Mouse (Mus musculus) kidney, embryonic 14.5 days (tissue): ENCODE data around the gene Tsc2. TPM values are rescaled to one million over a fixed set of nuclear protein-coding genes. Genes with fewer than 3 reads are reported as not detected.
A peak's percentile ranks its signal among the peaks of the same experiment; 100 is the strongest.

Experiments
- ATAC-seq: fragments of 200-750 bp; cut with Nextera tagmentation; 2 replicates; pipeline ENCODE4 v1.8.0; 2017; ENCODE audit warnings: moderate number of reproducible peaks, mild to moderate bottlenecking, moderate TSS enrichment, moderate library complexity; ENCODE audit not compliant: low FRiP score, low TSS enrichment
- H3K27ac ChIP-seq: fragments of 300-500 bp; sonication (generic); 2 replicates; pipeline ENCODE4 v1.5.1; 2014; ENCODE audit warnings: low read depth, mild to moderate bottlenecking, low read length, moderate library complexity, mixed read lengths
- H3K27me3 ChIP-seq: fragments of 300-500 bp; sonication (generic); 2 replicates; pipeline ENCODE4 v1.6.1; 2014; ENCODE audit warnings: mild to moderate bottlenecking, low read length; ENCODE audit not compliant: control insufficient read depth, insufficient read depth
- H3K36me3 ChIP-seq: fragments of 300-500 bp; sonication (generic); 2 replicates; pipeline ENCODE4 v1.6.1; 2014; ENCODE audit warnings: low read length, mixed read lengths; ENCODE audit not compliant: control insufficient read depth, insufficient read depth
- H3K4me1 ChIP-seq: fragments of 300-500 bp; sonication (generic); 2 replicates; pipeline ENCODE4 v1.6.1; 2014; ENCODE audit warnings: low read length, mixed read lengths; ENCODE audit not compliant: control insufficient read depth, insufficient read depth
- H3K4me2 ChIP-seq: fragments of 300-500 bp; sonication (generic); replicated peaks from 2 replicates; pipeline ENCODE4 v1.6.1; 2014; ENCODE audit warnings: low read depth, mild to moderate bottlenecking, low read length
- H3K4me3 ChIP-seq: fragments of 300-500 bp; sonication (generic); 2 replicates; pipeline ENCODE4 v1.5.1; 2014; ENCODE audit warnings: mild to moderate bottlenecking, low read length
- H3K9ac ChIP-seq: fragments of 300-500 bp; sonication (generic); 2 replicates; pipeline ENCODE4 v1.6.1; 2014; ENCODE audit warnings: low read depth, mild to moderate bottlenecking, low read length, moderate library complexity
- H3K9me3 ChIP-seq: fragments of 300-500 bp; sonication (generic); 2 replicates; pipeline ENCODE4 v1.6.1; 2016; ENCODE audit warnings: low read length; ENCODE audit not compliant: control insufficient read depth
- WGBS: fragments of 180-500 bp; shearing (Covaris S2); extraction: QIAGEN DNeasy Blood & Tissue Kit; methylation state at CpG from one replicate; pipeline ENCODE4 v1.1.7; 2014; 5-methylcytosine and 5-hydroxymethylcytosine counted together
- polyA plus RNA-seq: library from polyadenylated mRNA; unstranded; fragments of >200 nt; fragmentation: Nextera tagmentation; extraction: Ambion mirVana; gene quantifications from 2 replicates; pipeline ENCODE4 v1.2.1, GENCODE M21; 2014

Tsc2 gene
- polyA plus RNA-seq, 1 experiment from 2014 or later: 55.4 TPM

DNA sequence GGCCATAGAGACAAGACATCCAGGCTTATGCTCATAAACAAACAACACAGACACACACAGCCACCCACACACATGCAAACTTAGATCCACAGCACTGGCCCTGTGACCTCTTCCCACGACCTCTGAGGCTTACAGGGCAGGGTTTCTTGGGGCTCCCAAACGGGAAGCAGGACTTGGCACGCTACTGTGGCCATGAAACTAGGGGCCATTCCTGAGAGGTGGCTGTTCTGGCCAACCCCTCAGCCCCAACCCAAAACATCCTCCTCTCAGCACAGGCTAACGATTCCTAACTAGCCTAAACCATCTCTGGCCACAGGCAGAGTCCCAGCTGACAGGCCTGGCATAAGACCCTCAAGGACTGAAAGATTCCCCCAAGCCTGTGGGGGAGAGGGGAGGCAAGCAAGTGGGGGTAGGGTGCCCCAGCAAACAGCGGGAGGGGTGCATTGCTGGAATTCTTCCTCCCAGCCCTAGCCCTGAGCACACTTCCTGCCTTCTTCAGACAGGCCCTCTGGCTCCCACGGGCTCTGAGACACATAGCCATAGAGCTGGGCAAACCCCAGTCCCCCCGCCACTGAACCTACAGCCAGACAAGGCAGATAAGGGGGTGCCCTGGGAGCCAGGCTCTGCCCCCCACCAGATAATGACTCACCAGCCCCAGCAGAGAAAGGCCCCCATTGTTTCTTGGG lies 11.7 kb upstream of the Tsc2 start:
- H3K27ac ChIP-seq: peak overlapping the region; percentile 76
- H3K4me1 ChIP-seq: peaks cover 47% of the 10 kb centered on the region
- peak overlapping the region; percentile 22 for H3K4me2 ChIP-seq
- 36% methylated on average over 7 of the region's 7 CpGs for WGBS
- H3K36me3 ChIP-seq: peaks cover 15% of the 10 kb centered on the region
- H3K9me3 ChIP-seq: no peaks in the 10 kb centered on the region
- no peak for ATAC-seq
- no peaks in the 10 kb centered on the region for H3K27me3 ChIP-seq
- peak overlapping the region; percentile 12; the same call in 1 of the 2 replicates for H3K4me3 ChIP-seq
- peak overlapping the region; percentile 28; the same call in 1 of the 2 replicates for H3K9ac ChIP-seq

GRCm38 (mm10) chr17:24642791-24643343 lies 10.4 kb upstream of the Tsc2 start:
- ATAC-seq: no peak
- H3K4me3 ChIP-seq: no peak overlapping the region
- 59% methylated on average over 6 of the region's 6 CpGs for WGBS
- no peaks in the 10 kb centered on the region for H3K9me3 ChIP-seq
- H3K9ac ChIP-seq: no peak overlapping the region
- peaks cover 41% of the 10 kb centered on the region for H3K4me1 ChIP-seq
- no peak overlapping the region for H3K4me2 ChIP-seq
- no peaks in the 10 kb centered on the region for H3K27me3 ChIP-seq
- peaks cover 19% of the 10 kb centered on the region for H3K36me3 ChIP-seq
- H3K27ac ChIP-seq: no peak overlapping the region

- H3K27me3 ChIP-seq: no peaks in the 10 kb centered on the region
- 90% methylated on average over 14 of the region's 14 CpGs for WGBS
- H3K36me3 ChIP-seq: peaks cover 19% of the 10 kb centered on the region
- no peak for ATAC-seq
- H3K9ac ChIP-seq: no peak overlapping the region
- H3K27ac ChIP-seq: no peak overlapping the region
- H3K4me2 ChIP-seq: no peak overlapping the region
- H3K4me3 ChIP-seq: no peak overlapping the region
- no peaks in the 10 kb centered on the region for H3K9me3 ChIP-seq
- peaks cover 37% of the 10 kb centered on the region for H3K4me1 ChIP-seq
Measured at GRCm38 (mm10) chr17:24641944-24642343, 9.5 kb upstream of the Tsc2 start.

DNA sequence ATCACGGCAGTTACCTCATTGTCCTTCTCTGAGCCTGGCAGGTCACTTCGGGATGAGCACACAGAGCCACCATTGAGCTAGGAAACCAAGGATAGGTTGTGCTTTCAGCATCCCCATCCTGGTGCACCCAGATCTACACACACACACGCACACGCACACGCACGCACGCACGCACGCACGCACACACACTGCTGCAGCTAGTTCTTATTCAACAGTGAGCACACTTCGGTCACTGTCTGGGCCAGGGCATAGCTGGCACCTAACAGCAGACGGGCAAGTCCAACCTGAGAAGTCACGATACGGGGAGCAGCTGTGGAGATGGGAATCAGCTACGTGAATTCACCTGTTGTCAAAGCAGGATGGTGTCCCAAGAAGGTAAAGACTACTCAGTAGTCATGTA lies 8.2 kb upstream of the Tsc2 start:
- Histone ChIP-seq H3K9ac (no peak overlapping the region; the same call in 1 of the 2 replicates), H3K4me2 (no peak overlapping the region), H3K27me3 (no peaks in the 10 kb centered on the region), H3K4me3 (no peak overlapping the region), H3K4me1 (peaks cover 37% of the 10 kb centered on the region), H3K27ac (peak overlapping the region; percentile 87; the same call in 1 of the 2 replicates), H3K36me3 (peaks cover 19% of the 10 kb centered on the region), H3K9me3 (no peaks in the 10 kb centered on the region)
- no peak for ATAC-seq
- 93% methylated on average over 15 of the region's 15 CpGs for WGBS

DNA sequence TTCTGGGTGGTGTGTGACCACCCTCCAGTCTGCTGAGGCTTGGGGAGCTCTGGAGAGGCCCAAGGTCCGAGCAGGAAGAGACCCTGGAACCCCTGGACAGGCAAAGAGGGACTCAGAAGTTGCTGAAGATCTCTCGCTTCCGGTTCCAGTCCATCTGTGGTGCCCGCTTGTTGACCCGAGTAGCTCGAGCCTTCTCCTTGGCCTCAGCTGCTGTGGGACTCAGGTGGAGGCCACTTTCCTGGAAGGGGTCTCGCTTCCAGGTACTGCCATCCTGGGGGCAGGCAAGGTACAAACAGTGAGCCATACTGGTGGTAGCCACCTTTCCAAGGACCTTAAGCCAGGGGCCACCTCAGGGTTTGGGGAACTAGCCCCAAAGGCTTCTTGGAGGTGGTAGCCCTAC lies 7.7 kb upstream of the Tsc2 start:
- Histone ChIP-seq H3K4me1 (peaks cover 33% of the 10 kb centered on the region), H3K36me3 (peaks cover 19% of the 10 kb centered on the region), H3K4me2 (no peak overlapping the region), H3K27ac (peak overlapping the region; percentile 87), H3K4me3 (no peak overlapping the region), H3K9ac (no peak overlapping the region), H3K27me3 (no peaks in the 10 kb centered on the region), H3K9me3 (no peaks in the 10 kb centered on the region)
- ATAC-seq: no peak
- 89% methylated on average over 7 of the region's 7 CpGs for WGBS

- no peak overlapping the region for H3K4me2 ChIP-seq
- H3K27ac ChIP-seq: peak overlapping the region; percentile 87
- no peak overlapping the region for H3K9ac ChIP-seq
- H3K4me3 ChIP-seq: no peak overlapping the region
- WGBS: 50% methylated on average over 5 of the region's 5 CpGs
- H3K9me3 ChIP-seq: no peaks in the 10 kb centered on the region
- H3K4me1 ChIP-seq: peaks cover 28% of the 10 kb centered on the region
- peak; percentile 36 for ATAC-seq
- peaks cover 22% of the 10 kb centered on the region for H3K36me3 ChIP-seq
- no peaks in the 10 kb centered on the region for H3K27me3 ChIP-seq
Measured at GRCm38 (mm10) chr17:24639571-24639988, 7.2 kb upstream of the Tsc2 start.

DNA sequence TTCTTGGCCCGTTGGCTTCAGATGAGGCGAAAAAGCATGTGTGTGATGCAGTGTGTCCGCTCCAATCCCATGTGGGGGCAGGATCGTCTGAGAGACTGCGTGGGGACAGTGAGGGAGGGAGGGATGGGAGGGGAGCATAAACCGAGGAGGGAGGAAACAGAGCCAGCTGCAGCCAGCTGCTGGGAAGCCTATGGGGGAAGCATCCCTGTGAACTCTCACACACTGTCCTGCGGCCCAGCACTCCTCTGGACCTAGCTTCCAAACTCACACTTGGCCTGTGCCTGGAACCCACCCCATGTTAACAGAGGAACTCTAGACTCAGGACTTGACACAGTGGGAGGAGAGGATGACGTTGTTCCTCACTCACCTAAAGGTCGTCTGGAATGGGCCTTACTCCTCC lies 6.4 kb upstream of the Tsc2 start:
- WGBS: 39% methylated on average over 9 of the region's 9 CpGs
- H3K4me3 ChIP-seq: no peak overlapping the region
- peaks cover 22% of the 10 kb centered on the region for H3K36me3 ChIP-seq

DNA sequence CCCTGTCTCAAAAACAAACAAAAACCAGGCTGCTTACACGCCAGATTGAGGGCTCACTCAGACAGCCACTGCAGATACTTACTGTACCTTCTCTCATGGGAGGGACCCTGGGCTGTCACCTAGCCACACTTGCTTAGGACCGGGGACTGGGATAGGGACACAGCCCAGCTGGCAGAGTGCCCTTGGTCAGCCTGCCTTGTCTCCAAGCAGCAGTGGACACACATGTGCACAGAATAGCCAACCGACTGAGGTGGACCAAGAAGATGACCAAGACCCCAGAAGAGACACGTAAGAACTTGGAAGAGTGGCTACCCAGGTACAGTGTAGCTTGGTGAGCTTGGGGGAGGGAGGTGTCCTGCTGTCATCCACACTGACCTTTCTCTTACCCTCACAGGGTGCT lies 5.8 kb upstream of the Tsc2 start:
- WGBS: 88% methylated on average over 4 of the region's 4 CpGs
- Histone ChIP-seq H3K4me3 (no peak overlapping the region), H3K36me3 (peaks cover 22% of the 10 kb centered on the region), H3K27ac (peak overlapping the region; percentile 77), H3K27me3 (no peaks in the 10 kb centered on the region), H3K4me2 (no peak overlapping the region), H3K9ac (no peak overlapping the region), H3K9me3 (no peaks in the 10 kb centered on the region), H3K4me1 (peaks cover 18% of the 10 kb centered on the region)
- ATAC-seq: no peak

More for the DNA sequence above, 6.4 kb upstream of the Tsc2 start:
- Histone ChIP-seq H3K27me3 (no peaks in the 10 kb centered on the region), H3K27ac (peak overlapping the region; percentile 87), H3K4me1 (peaks cover 20% of the 10 kb centered on the region), H3K9ac (0 out of 2 replicates have a peak overlapping the region, but pooled peaks have one; percentile 32), H3K9me3 (no peaks in the 10 kb centered on the region), H3K4me2 (no peak overlapping the region)
- peak; percentile 81 for ATAC-seq

GRCm38 (mm10) chr17:24636781-24637481 lies 4.5 kb upstream of the Tsc2 start:
- Histone ChIP-seq H3K27me3 (no peaks in the 10 kb centered on the region), H3K9ac (no peak overlapping the region), H3K36me3 (peaks cover 21% of the 10 kb centered on the region), H3K9me3 (no peaks in the 10 kb centered on the region), H3K4me2 (no peak overlapping the region), H3K4me3 (no peak overlapping the region), H3K4me1 (peaks cover 21% of the 10 kb centered on the region), H3K27ac (no peak overlapping the region)
- no peak for ATAC-seq
- WGBS: 70% methylated on average over 5 of the region's 5 CpGs
